Mouse (Mus musculus) heart, adult 2 months (tissue): Measurements from ENCODE around the gene Kcnmb1.

ENCODE experiments used
- CTCF ChIP-seq: fragments of 200-600 bp; IDR thresholded peaks from 2 replicates; pipeline ENCODE4 v1.8.1; 2022; ENCODE audit warnings: antibody characterized with exemption, mild to moderate bottlenecking, moderate library complexity
- EP300 ChIP-seq: fragments of 200-500 bp; IDR thresholded peaks from 2 replicates; pipeline ENCODE4 v1.6.1; 2011; ENCODE audit warnings: low read depth, low read length, control low read depth; ENCODE audit not compliant: insufficient read depth

DNA sequence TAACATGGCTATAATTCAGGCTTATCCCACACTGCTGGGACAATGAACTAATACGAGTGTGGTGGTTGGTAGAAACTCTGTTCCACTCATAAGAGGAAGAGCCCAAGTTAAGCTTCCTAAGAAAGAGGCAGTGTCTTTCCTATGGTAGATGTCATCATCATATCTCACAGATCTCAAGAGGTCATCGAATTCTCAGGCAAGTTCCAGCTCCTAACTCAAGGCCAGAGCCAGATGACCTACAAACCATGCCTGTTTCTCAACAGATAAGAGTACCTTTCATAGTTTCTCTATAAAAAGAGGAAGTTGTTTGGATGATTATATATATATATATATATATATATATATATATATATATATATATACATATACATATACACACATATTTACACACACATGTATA is 23.7 kb downstream of the Kcnmb1 start:
- TF ChIP-seq CTCF (no peak), EP300 (no peak)
